Mouse (Mus musculus) heart, postnatal 0 days (tissue): ENCODE measurements around the gene Myo9a. TPM values are rescaled to one million over a fixed set of nuclear protein-coding genes. Genes with fewer than 3 reads are reported as not detected.

ENCODE experiments used
- ATAC-seq: fragments of 200-750 bp; cut with Nextera tagmentation; 2 replicates; pipeline ENCODE4 v1.8.0; 2017; ENCODE audit warnings: low read depth, moderate number of reproducible peaks, moderate library complexity; ENCODE audit not compliant: insufficient read depth
- DNase-seq: peaks from one replicate; pipeline ENCODE4 v3.0.0-alpha.2; 2016; ENCODE audit warnings: low spot score
- H3K27ac ChIP-seq: fragments of 300-500 bp; sonication (generic); 2 replicates; pipeline ENCODE4 v1.5.1; 2014; ENCODE audit warnings: low read depth, mild to moderate bottlenecking
- H3K27me3 ChIP-seq: fragments of 300-500 bp; sonication (generic); 2 replicates; pipeline ENCODE4 v1.6.1; 2014; ENCODE audit warnings: low read length, mixed read lengths; ENCODE audit not compliant: control insufficient read depth, insufficient read depth
- H3K36me3 ChIP-seq: fragments of 300-500 bp; sonication (generic); replicated peaks from 2 replicates; pipeline ENCODE4 v1.6.1; 2014; ENCODE audit warnings: low read length, mixed read lengths; ENCODE audit not compliant: control insufficient read depth, insufficient read depth
- H3K4me1 ChIP-seq: fragments of 300-500 bp; sonication (generic); 2 replicates; pipeline ENCODE4 v1.6.1; 2014; ENCODE audit warnings: antibody characterized with exemption; ENCODE audit not compliant: control insufficient read depth, insufficient read depth
- H3K4me2 ChIP-seq: fragments of 300-500 bp; sonication (generic); 2 replicates; pipeline ENCODE4 v1.6.1; 2014; ENCODE audit warnings: low read depth, mild to moderate bottlenecking, low read length, moderate library complexity
- H3K4me3 ChIP-seq: fragments of 300-500 bp; sonication (generic); 2 replicates; pipeline ENCODE4 v1.5.1; 2014; ENCODE audit warnings: low read depth, low read length
- H3K9ac ChIP-seq: fragments of 300-500 bp; sonication (generic); replicated peaks from 2 replicates; pipeline ENCODE4 v1.6.1; 2014; ENCODE audit warnings: low read depth, low read length, mixed read lengths
- H3K9me3 ChIP-seq: fragments of 300-500 bp; sonication (generic); replicated peaks from 2 replicates; pipeline ENCODE4 v1.6.1; 2016; ENCODE audit warnings: low read length; ENCODE audit not compliant: control insufficient read depth
- CTCF ChIP-seq: IDR thresholded peaks from 2 replicates; pipeline ENCODE4 v1.5.1; 2016; ENCODE audit warnings: antibody characterized with exemption, control low read depth, low read depth
- EP300 ChIP-seq: IDR thresholded peaks from 2 replicates; pipeline ENCODE4 v1.6.1; 2016; ENCODE audit warnings: antibody characterized with exemption, low read depth
- WGBS: fragments of 180-500 bp; shearing (Covaris S2); extraction: QIAGEN DNeasy Blood & Tissue Kit; methylation state at CpG from one replicate; pipeline ENCODE4 v1.1.7; 2014; 5-methylcytosine and 5-hydroxymethylcytosine counted together
- polyA plus RNA-seq: library from polyadenylated mRNA; unstranded; fragments of >200 nt; fragmentation: Nextera tagmentation; extraction: Ambion mirVana; gene quantifications from 2 replicates; pipeline ENCODE4 v1.2.1, GENCODE M21; 2015
- total RNA-seq: library from RNA; depleted of rRNA; stranded (reverse); fragments of >200 nt; gene quantifications from 2 replicates; pipeline ENCODE4 v1.2.3, GENCODE M21; 2014; ENCODE audit warnings: low replicate concordance

The Myo9a gene
- total and polyA plus RNA-seq, 2 experiments from 2014 or later: 4.5 to 12.2 TPM

DNA sequence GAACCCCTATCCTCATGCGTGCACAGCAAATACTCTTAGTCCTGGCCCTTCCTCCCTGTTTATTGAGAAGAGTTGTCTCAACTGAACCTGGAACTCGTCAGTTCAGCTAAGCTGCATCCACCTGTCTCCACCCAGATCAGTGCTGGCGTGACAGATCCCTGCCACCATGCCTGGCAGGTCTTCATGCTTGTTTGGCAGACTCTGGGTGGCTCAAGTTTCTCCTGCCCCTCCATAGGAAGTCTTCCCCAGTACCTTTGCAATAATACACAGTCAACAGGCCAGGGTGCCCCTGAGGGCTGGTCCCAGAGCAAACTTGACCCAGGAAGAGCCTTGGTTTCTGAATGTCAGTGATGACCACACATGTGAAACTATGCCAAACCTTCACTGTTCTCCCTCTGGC, 194.5 kb downstream of the Myo9a start:
- no peak for TF ChIP-seq EP300
- TF ChIP-seq CTCF: no peak
- no peaks in the 10 kb centered on the region for H3K9me3 ChIP-seq
- ATAC-seq (no peak), DNase-seq (no peak)
- H3K36me3 ChIP-seq: no peaks in the 10 kb centered on the region
- WGBS: 80% methylated on average over 3 of the region's 3 CpGs
- H3K4me2 ChIP-seq: no peak overlapping the region
- H3K4me3 ChIP-seq: no peak overlapping the region
- no peak overlapping the region for H3K9ac ChIP-seq
- H3K4me1 ChIP-seq: peaks cover 6% of the 10 kb centered on the region; the same call in 1 of the 2 replicates
- no peak overlapping the region for H3K27ac ChIP-seq
- H3K27me3 ChIP-seq: no peaks in the 10 kb centered on the region

DNA sequence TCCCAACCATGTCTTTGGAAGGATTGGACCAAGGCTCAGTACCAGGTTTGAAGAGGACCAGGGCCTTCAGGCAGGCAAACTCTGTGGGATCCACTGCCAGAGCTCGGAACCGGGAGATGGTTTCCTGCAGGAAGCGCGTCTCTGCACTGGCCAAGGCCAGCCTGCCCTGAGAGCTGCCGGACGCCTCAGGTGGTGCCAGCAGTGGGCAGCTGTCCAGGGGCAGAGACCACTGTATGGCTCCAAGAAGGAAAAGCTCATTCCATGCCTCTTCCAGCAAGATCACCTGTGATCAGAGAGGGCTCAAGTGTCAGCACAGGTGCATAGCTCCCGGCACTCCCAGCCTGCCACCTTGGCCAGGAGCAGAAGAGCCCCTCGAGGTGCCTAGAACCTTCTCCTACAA, 196.6 kb downstream of the Myo9a start:
- DNase-seq (no peak), ATAC-seq (no peak)
- Histone ChIP-seq H3K4me1 (no peaks in the 10 kb centered on the region), H3K9me3 (no peaks in the 10 kb centered on the region), H3K4me2 (no peak overlapping the region), H3K36me3 (no peaks in the 10 kb centered on the region), H3K27me3 (no peaks in the 10 kb centered on the region), H3K27ac (no peak overlapping the region), H3K4me3 (no peak overlapping the region), H3K9ac (no peak overlapping the region)
- no peak for TF ChIP-seq CTCF
- TF ChIP-seq EP300: no peak
- 86% methylated on average over 8 of the region's 8 CpGs for WGBS

DNA sequence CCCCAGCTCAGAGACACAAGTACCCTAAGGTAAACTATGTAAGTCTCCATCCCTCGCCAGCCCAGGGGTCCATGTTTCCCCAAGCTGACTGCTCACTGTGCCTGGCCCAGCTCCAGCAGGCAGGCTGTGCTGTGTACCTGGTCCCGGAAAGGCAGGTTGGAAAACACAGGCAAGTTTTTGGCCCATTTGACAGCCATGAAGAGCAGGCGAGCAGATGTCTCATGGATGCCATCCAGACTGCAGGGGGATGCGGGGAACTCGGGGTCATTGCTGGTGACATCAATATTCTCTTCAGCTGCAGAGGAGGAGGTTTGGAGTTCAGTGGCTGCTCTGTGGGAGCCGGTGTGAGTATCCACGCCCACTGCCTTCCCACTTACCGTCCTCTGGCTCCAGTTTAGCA, 197.5 kb downstream of the Myo9a start:
- DNase-seq: no peak
- no peaks in the 10 kb centered on the region for H3K36me3 ChIP-seq
- 0 out of 2 replicates have a peak, but pooled peaks cover 4% of the 10 kb centered on the region for H3K4me1 ChIP-seq
- no peak overlapping the region for H3K4me3 ChIP-seq
- no peak for TF ChIP-seq EP300
- TF ChIP-seq CTCF: no peak
- no peaks in the 10 kb centered on the region for H3K9me3 ChIP-seq
- H3K4me2 ChIP-seq: no peak overlapping the region
- 66% methylated on average over 8 of the region's 8 CpGs for WGBS
- no peak for ATAC-seq
- no peak overlapping the region for H3K9ac ChIP-seq
- no peaks in the 10 kb centered on the region for H3K27me3 ChIP-seq
- H3K27ac ChIP-seq: no peak overlapping the region

DNA sequence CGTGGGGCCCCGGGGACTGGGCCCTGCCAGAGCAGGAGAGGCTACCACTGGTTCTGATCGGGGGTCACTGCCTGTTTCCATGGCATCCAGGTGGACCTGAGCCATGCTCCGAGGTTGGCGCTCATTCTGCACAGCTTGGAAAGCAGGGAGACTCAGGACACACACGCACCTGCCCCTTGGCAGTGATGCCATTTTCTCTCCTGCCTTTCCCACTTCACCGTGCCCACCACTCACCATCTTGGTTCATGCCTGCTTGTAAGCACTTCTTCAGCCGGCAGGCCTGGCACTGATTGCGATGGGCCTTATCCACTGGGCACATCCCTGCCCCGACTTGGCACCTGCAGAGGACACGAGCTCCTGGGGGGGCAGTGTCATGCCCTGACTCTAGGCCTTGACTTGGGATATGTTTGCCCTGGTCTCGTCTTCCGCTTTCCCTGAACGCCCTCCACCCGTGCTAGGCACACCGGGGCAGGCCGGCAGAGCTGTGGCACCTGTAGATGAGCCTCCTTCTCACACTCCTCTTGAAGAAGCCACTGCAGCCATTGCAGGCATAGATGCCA, 198.1 kb downstream of the Myo9a start:
- Histone ChIP-seq H3K27me3 (no peaks in the 10 kb centered on the region), H3K4me1 (0 out of 2 replicates have a peak, but pooled peaks cover 4% of the 10 kb centered on the region), H3K9me3 (no peaks in the 10 kb centered on the region), H3K9ac (no peak overlapping the region), H3K36me3 (no peaks in the 10 kb centered on the region), H3K4me2 (no peak overlapping the region), H3K27ac (no peak overlapping the region), H3K4me3 (no peak overlapping the region)
- 85% methylated on average over 17 of the region's 17 CpGs for WGBS
- ATAC-seq (no peak), DNase-seq (no peak)
- TF ChIP-seq EP300 (no peak), CTCF (no peak)

DNA sequence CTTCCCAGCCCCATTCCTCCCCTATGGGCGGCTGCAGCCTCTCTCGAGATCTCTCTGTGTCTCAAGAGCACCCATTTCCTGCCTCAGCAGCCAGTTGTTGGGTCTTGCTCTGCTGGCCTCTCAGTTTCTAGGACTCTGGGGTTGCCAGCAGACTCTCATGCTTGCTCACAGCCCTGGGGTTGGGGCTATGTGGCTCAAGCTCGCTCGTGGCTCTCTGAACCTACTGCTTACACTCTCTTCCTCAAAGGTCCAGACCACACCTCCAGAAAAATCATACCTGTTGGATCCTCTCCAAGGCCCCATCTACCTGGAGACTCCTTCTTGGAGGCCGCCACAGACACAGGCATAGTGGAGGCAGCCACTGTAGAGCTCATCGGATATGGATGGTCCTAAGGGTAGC, 198.8 kb downstream of the Myo9a start:
- Histone ChIP-seq H3K27me3 (no peaks in the 10 kb centered on the region), H3K27ac (no peak overlapping the region), H3K9ac (no peak overlapping the region), H3K4me2 (no peak overlapping the region), H3K9me3 (no peaks in the 10 kb centered on the region), H3K36me3 (no peaks in the 10 kb centered on the region), H3K4me1 (0 out of 2 replicates have a peak, but pooled peaks cover 4% of the 10 kb centered on the region), H3K4me3 (no peak overlapping the region)
- WGBS: 79% methylated on average over 6 of the region's 6 CpGs
- no peak for TF ChIP-seq CTCF
- TF ChIP-seq EP300: no peak
- ATAC-seq: no peak
- no peak for DNase-seq

DNA sequence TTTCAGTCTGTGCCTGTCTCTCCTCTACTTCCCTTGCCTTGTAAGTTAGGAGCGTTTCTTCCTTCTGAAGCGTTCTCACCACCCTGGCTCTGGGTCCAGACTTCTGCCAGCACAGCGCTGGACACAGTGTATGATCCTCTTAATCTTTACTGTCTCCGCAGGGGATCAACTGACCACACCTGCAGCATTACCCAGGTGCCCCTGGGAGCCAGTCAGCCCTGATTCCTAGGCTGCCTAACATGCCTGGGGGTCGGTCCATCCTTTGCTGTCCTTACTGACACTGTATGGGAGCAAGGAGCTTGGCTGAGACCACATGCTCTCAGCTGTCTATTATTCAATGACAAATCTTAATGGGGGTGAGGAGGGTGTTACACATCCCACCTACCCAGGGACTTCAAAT, 199.3 kb downstream of the Myo9a start:
- H3K27me3 ChIP-seq: no peaks in the 10 kb centered on the region
- no peak for ATAC-seq

More for the DNA sequence above, 199.3 kb downstream of the Myo9a start:
- Histone ChIP-seq H3K9ac (no peak overlapping the region), H3K36me3 (no peaks in the 10 kb centered on the region), H3K4me2 (no peak overlapping the region), H3K4me3 (no peak overlapping the region), H3K27ac (no peak overlapping the region), H3K9me3 (no peaks in the 10 kb centered on the region), H3K4me1 (peaks cover 4% of the 10 kb centered on the region; the same call in 1 of the 2 replicates)
- DNase-seq: no peak
- 89% methylated on average over 5 of the region's 5 CpGs for WGBS
- TF ChIP-seq EP300: no peak
- no peak for TF ChIP-seq CTCF
